Mouse (Mus musculus) cerebellum, postnatal 4 days (tissue): ENCODE measurements around the gene Usp11.
"Not testable (repeated sequence)": the region's sequence is repeated elsewhere in the genome, so short reads cannot be mapped to it uniquely, and the experiment has no call there.

Source experiments
- DNase-seq, 2 experiments: peaks; one replicate each; pipeline ENCODE4 v3.0.0; 2022; ENCODE audit warnings: low spot score in 2 of 2, mixed read lengths in 1 of 2

The Usp11 gene

GRCm38 (mm10) chrX:20703741-20704290, at the start of gene Usp11:
Gene Usp11, plus strand, starts transcription at chrX:20703906.
- peak in 1 of 2 experiments; percentile 45 for DNase-seq

- no peak for DNase-seq
Measured at GRCm38 (mm10) chrX:20657593-20657992, 46.1 kb upstream of the Usp11 start.

GRCm38 (mm10) chrX:20658026-20658652, 45.6 kb upstream of the Usp11 start, which contains the start of gene Uba1:
Gene Uba1, plus strand, starts transcription at chrX:20658326.
- peak; percentile 32 to 71 for DNase-seq

DNA sequence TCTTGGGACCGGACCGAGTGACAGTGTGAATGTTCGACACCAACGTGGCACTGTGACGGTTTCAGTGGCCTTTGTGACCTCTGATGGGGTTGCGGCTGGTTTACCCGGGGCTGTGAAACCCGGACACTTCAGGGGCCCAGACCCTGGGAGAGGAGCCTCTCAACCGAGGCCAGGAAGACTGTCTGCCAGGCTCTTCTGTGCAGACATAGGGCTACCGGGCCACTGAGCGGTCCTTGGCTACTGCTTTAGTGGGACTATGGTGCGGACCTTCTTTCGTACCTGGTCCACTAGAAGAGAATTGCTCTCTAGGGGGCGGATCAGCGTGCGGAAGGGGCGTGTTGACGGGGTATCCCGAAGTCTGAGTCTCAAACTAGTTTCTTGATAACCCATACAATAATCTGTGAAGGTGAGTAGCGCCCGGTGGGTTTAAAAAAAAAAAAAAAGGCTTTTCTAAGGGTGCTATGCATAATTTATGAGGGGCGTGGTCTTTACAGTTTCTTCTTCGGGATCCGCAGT, 44.8 kb upstream of the Usp11 start:
- no peak for DNase-seq

GRCm38 (mm10) chrX:20662317-20662715, 41.4 kb upstream of the Usp11 start:
- DNase-seq: no peak

DNA sequence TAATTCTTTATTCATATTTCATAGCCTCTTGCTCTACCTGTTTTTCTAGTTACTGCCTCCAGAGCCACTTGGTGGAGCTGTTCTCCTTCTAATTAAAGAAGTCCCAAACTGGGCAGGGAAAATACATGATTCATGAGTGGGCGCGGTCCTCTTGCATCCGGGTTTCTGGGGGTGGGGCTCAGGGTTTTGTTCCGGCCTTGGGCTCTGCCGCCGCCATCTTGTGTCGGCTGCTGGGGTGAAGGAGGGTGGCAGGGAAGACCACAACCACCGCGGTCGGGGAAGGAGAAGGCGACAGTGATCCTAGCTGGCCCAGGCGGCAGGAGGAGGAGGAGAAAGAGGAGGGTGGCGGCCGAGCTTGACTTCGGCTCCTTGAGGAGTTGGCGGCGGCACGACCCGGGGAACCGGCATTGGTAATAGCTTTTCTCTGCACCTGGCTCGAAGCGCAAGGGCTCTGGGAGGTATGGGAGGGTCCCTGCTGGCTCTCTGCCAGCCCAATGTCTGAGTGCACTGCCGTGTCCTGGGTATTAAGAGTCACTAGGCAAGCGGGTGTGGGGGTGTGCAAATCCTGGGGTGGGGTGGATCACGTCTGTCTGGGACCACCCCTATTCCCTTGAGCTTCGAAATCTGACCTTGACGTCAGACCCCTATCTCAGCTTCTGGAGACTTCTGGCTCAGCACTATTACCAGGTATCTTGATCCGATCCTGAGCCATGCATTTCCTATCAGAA, 40.8 kb upstream of the Usp11 start:
- DNase-seq: peak; percentile 44 to 73

DNA sequence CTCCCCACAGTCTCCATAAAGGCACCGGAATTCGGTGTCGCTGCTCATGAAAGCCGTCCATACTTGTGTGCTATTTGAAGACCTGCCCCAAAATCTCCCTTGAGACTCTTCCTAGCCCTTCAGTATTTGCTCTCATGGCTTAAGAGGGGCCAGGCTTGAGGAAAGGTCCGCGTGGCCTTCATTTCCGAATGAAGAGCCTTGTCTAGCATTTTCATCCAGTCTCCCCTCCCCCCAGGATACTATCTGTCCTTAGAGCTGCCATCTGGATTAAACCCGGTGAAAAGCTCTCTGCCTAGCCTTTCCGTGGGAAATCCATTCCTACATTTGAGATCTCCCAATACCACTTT, 40.3 kb upstream of the Usp11 start:
- DNase-seq: no peak

DNA sequence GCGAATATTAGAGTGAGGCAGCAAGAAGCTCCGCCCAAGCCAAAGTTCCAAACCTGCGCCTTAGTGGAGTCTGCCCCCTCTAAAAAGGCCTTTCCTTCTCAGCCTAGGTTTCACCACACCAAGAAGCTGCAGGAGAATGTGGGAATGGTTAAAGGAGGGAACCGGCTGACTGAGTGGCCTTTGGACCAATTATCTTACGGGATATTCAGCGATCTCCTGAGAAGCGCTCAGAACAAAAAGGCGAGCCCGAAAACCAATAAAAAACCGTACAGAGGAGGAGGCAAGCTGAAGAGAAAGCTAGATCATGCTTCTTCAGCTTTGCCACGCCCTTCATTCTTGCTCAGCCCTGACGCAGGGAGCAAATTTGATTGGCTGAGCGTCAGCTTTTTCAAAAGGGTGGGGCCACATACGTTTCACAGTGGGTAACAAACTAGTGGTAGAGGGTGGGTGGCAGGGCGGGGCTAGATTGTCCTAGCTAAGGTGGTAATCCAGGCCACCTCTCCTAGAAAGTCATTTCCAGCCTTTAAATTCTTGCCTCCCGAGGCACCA, 16.1 kb upstream of the Usp11 start, which contains the start of gene Cdk16:
Gene Cdk16, plus strand, starts transcription at position 436 of the 549 bp plus-strand sequence.
- peak; percentile 23 to 65 for DNase-seq

- DNase-seq: peak; percentile 36 to 79
Measured at GRCm38 (mm10) chrX:20688068-20688547, 15.6 kb upstream of the Usp11 start.

GRCm38 (mm10) chrX:20688615-20689014, 15.1 kb upstream of the Usp11 start:
- DNase-seq: peak; percentile 23 to 59

DNA sequence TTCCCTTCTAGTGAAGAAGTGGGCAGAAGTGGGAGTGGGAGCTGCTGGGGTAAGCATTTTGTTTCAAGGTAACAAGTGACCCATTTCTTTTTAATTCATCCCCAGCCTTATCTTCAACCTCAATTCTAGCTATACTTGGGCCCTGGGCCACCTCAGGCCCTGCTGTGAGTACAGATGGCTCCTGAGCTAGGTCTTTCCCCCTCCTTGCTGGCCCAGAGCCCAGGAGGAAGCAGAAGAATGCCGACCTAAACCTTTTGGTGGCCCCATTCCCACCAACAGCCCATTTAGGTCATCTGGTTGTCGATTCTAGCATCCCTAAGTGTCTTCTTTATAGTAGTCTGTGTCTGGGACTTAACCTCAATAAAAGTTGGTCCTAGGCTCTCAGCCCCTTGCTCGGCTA, 12.1 kb upstream of the Usp11 start:
- DNase-seq: no peak

DNA sequence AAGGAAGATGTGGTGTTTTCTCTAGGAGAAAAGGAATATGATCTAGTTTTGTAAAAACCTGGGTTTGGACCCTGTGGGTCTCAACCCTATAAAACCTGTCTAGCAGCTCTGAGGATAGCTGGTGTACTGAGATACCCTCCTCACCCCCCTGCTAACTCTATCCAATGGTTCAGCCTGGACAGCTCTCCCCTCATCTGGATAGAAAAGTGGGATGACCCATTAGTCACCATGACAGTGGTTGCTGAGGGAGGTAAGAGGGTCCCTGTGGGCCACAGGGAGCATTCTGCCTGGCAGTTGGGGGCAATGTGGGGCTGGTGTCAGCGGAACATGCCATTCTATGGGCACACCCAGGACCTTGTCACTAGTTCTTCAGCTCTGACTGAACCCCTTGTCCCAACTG, 11.1 kb upstream of the Usp11 start:
- DNase-seq: no peak

DNA sequence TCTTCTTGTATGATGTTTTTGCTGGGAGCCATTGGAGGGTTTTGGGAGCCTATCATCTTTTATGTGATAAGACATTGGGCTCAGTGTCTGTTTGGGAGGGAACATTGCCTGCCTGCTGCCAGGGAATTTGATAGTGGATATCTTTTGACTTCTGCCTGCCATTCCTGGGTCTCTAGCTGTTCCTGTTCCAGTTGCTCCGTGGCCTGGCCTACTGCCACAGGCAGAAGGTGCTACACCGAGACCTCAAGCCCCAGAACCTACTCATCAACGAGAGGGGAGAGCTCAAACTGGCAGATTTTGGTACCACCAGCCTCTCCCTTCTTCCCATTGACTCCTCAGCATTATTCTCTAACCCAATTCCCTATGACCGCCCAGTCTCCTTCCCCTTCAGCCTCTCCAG, 7.9 kb upstream of the Usp11 start:
- DNase-seq: no peak

GRCm38 (mm10) chrX:20704295-20705082, 783 bp downstream of the Usp11 start:
- peak; percentile 41 to 63 for DNase-seq

GRCm38 (mm10) chrX:20705083-20705402, 1.3 kb downstream of the Usp11 start:
- no peak for DNase-seq

GRCm38 (mm10) chrX:20728681-20729080, 25.0 kb downstream of the Usp11 start:
- DNase-seq: no peak

- DNase-seq: not testable (repeated sequence)
Measured at GRCm38 (mm10) chrX:20730048-20730447, 26.3 kb downstream of the Usp11 start.

DNA sequence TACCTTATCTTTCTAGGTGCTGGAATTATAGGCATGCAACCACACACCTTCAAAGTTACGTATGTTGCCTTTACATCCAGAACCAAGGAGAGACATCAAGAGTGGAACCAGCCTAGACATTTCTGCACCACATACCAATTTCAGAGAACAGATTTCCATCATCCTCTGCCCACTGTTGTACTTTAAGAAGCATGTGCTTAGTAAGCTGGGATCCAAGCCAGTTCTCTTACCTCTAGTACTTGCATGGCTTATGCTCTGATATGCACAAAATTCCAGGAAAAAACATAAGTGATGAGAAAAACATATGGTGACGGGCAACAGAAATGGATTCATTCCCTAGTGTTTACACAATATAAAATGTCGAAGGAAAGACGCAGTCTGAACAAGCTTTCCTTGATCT, 32.8 kb downstream of the Usp11 start:
- DNase-seq: no peak

- no peak for DNase-seq
Measured at GRCm38 (mm10) chrX:20748829-20749228, 45.1 kb downstream of the Usp11 start.

DNA sequence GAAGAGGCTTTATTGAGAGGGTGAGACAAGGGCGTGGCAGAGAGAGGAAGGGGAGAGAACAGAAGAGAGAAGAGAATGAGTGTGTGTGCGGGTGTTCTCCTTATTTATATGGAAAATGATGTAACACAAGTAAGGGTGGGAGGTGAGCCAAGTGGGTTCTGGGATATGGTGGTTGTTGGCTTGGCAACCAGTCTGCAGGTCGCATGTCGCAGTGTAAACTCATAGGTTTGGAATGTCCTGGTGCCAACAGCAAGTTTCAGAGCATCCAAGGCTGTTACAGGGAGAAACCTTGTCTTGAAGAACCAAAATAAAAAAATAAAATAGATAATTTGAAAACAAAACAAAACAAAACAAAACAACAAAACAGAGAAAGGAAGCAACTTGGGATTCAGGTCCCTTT, 57.5 kb downstream of the Usp11 start:
- DNase-seq: no peak
